Mouse (Mus musculus) right cerebral cortex, postnatal 10 days (tissue): ENCODE results near the gene Lrch1.

Experiments
- DNase-seq, 2 experiments: peaks; one replicate each; pipeline ENCODE4 v3.0.0; 2021; ENCODE audit warnings: low spot score in 2 of 2

The Lrch1 gene

DNA sequence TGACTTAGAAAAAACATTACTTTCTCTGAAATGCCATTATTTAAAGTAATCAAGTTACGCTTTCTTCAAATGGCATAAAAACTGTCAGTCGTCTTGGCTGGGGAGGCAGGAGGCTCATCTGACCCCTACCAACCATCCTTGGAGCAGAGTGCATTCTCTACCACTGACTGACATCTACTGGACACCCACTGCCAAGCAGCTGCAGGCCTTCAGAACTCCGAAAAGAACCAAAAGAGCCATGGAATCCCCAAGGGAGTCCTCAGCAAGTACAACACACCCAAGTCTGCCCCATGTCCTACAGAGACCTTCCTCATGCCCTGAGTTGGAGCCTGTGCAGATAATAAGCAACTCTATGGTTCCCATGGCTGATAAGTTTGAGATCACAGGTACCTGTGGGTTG, 224.1 kb downstream of the Lrch1 start:
- DNase-seq = no peak

DNA sequence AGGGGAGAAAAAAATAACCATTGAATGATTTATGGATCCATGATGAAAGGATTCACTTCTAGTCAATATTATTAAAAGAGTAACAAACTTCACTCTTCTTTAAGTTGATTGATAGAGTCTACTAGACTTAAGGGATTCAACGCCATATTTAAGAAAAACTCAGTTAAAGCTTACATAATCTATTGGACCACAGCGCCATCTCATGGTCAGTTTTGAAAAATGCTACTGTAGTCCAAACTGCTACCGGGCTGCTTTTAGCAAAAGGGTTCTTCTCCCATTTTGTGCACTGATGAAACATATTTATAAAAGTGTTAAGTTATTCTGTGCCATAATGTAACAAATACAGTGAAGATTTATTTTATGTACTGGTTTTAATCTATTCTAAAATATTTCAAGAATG, 238.6 kb downstream of the Lrch1 start:
- peak; percentile 54 to 72 for DNase-seq
